Mouse (Mus musculus) ES-E14 (cell line): ENCODE results near the gene Timm10b. TPM values are rescaled to one million over a fixed set of nuclear protein-coding genes. Genes with fewer than 3 reads are reported as not detected.

Experiments
- DNase-seq: peaks from one replicate; pipeline ENCODE4 v3.0.0-alpha.2; 2013; ENCODE audit warnings: low read depth, low spot score
- H3K27ac ChIP-seq: 2 replicates; pipeline ENCODE4 v1.5.1; 2012; ENCODE audit warnings: low read depth, mild to moderate bottlenecking, low read length, moderate library complexity, mixed read lengths; ENCODE audit not compliant: poor library complexity, insufficient read depth, severe bottlenecking
- H3K36me3 ChIP-seq: 2 replicates; pipeline ENCODE4 v1.6.1; 2012; ENCODE audit warnings: mild to moderate bottlenecking, low read length, moderate library complexity, mixed read lengths; ENCODE audit not compliant: control insufficient read depth, poor library complexity, insufficient read depth, severe bottlenecking
- H3K4me1 ChIP-seq, 2 experiments: fragments of 150-350 bp in 1 of 2; sonication (generic) in 1 of 2; 2 replicates each; pipeline ENCODE4 v1.6.1; 2012; ENCODE audit warnings: low read length in 2 of 2, mild to moderate bottlenecking in 1 of 2, mixed read lengths in 1 of 2; ENCODE audit not compliant: control insufficient read depth in 2 of 2, insufficient read depth in 2 of 2, poor library complexity in 1 of 2
- H3K4me3 ChIP-seq, 2 experiments: fragments of 150-350 bp in 1 of 2; sonication (generic) in 1 of 2; 2 replicates each; pipeline ENCODE4 v1.5.1; 2012; ENCODE audit warnings: low read length in 2 of 2, low read depth in 1 of 2, mild to moderate bottlenecking in 1 of 2, mixed read lengths in 1 of 2; ENCODE audit not compliant: insufficient read depth in 1 of 2, poor library complexity in 1 of 2, severe bottlenecking in 1 of 2
- H3K9ac ChIP-seq: 2 replicates; pipeline ENCODE4 v1.6.1; 2012; ENCODE audit warnings: low read depth, mild to moderate bottlenecking, low read length, mixed read lengths; ENCODE audit not compliant: poor library complexity, insufficient read depth, severe bottlenecking
- H3K9me3 ChIP-seq: fragments of 150-350 bp; sonication (generic); 2 replicates; pipeline ENCODE4 v1.6.1; 2012; ENCODE audit warnings: low read depth, mild to moderate bottlenecking, low read length; ENCODE audit not compliant: control insufficient read depth, insufficient read depth
- CHD2 ChIP-seq: IDR thresholded peaks from 2 replicates; pipeline ENCODE4 v1.6.1; 2014; ENCODE audit warnings: mild to moderate bottlenecking, low read depth, low read length, inconsistent platforms
- HCFC1 ChIP-seq: IDR thresholded peaks from 2 replicates; pipeline ENCODE4 v1.6.1; 2012; ENCODE audit warnings: low read length, inconsistent platforms, borderline replicate concordance; ENCODE audit not compliant: insufficient read depth
- MAFK ChIP-seq: IDR thresholded peaks from 2 replicates; pipeline ENCODE4 v1.6.1; 2014; ENCODE audit warnings: mild to moderate bottlenecking, low read depth, low read length, inconsistent platforms; ENCODE audit not compliant: insufficient read depth
- ZC3H11A ChIP-seq: IDR thresholded peaks from 2 replicates; pipeline ENCODE4 v1.6.1; 2012; ENCODE audit warnings: low read depth, mild to moderate bottlenecking, inconsistent platforms, low read length, borderline replicate concordance
- ZNF384 ChIP-seq: IDR thresholded peaks from 2 replicates; pipeline ENCODE4 v1.6.1; 2012; ENCODE audit warnings: low read depth, low read length, inconsistent platforms
- in situ Hi-C, 2 experiments: fragments of 600-800 bp; cut with MboI; formaldehyde crosslinking; loops; one replicate each; pipeline ENCODE4 v1.15.1; 2025; ENCODE audit warnings: low sequenced_read_pairs in 2 of 2, inconsistent platforms in 1 of 2; ENCODE audit not compliant: unreplicated experiment in 2 of 2
- total RNA-seq: library from RNA; depleted of rRNA; stranded (reverse); fragments of 300-350 nt; gene quantifications from 2 replicates; pipeline ENCODE4 v1.2.3, GENCODE M21; 2012

The Timm10b gene
- total RNA-seq, 1 experiment = 85.5 TPM

- TF ChIP-seq CHD2 (no peak), HCFC1 (no peak), ZC3H11A (no peak), ZNF384 (no peak), MAFK (no peak)
- peaks cover 12% of the 10 kb centered on the region; the same call in 1 of the 2 replicates for H3K36me3 ChIP-seq
- H3K9me3 ChIP-seq = no peaks in the 10 kb centered on the region
- in situ Hi-C loops = no loop called here
- H3K4me3 ChIP-seq = no peak overlapping the region
- no peak overlapping the region for H3K27ac ChIP-seq
- H3K4me1 ChIP-seq = no peaks in the 10 kb centered on the region
- no peak for DNase-seq
- no peak overlapping the region for H3K9ac ChIP-seq
Observed at GRCm38 (mm10) chr7:105611767-105612166, 28.1 kb upstream of the Timm10b start.

- Histone ChIP-seq H3K9me3 (no peaks in the 10 kb centered on the region), H3K4me1 (no peaks in the 10 kb centered on the region), H3K27ac (no peak overlapping the region), H3K4me3 (no peak overlapping the region), H3K9ac (no peak overlapping the region), H3K36me3 (peaks cover 38% of the 10 kb centered on the region)
- in situ Hi-C loops = no loop called here
- no peak for TF ChIP-seq ZC3H11A
- TF ChIP-seq MAFK = no peak
- TF ChIP-seq ZNF384 = no peak
- no peak for TF ChIP-seq HCFC1
- TF ChIP-seq CHD2 = no peak
- no peak for DNase-seq
Observed at GRCm38 (mm10) chr7:105614400-105614799, 25.5 kb upstream of the Timm10b start.

GRCm38 (mm10) chr7:105615720-105616119 is 24.1 kb upstream of the Timm10b start:
- Histone ChIP-seq H3K4me3 (no peak overlapping the region), H3K27ac (no peak overlapping the region), H3K9ac (no peak overlapping the region), H3K4me1 (no peaks in the 10 kb centered on the region), H3K36me3 (peaks cover 40% of the 10 kb centered on the region), H3K9me3 (no peaks in the 10 kb centered on the region)
- TF ChIP-seq HCFC1 (no peak), MAFK (no peak), ZC3H11A (no peak), ZNF384 (no peak), CHD2 (no peak)
- no peak for DNase-seq
- in situ Hi-C loops = no loop called here

- Histone ChIP-seq H3K36me3 (peaks cover 37% of the 10 kb centered on the region), H3K27ac (no peak overlapping the region), H3K9ac (no peak overlapping the region), H3K9me3 (no peaks in the 10 kb centered on the region), H3K4me1 (no peaks in the 10 kb centered on the region), H3K4me3 (no peak overlapping the region)
- no peak for DNase-seq
- in situ Hi-C loops = no loop called here
- no peak for TF ChIP-seq MAFK
Observed at GRCm38 (mm10) chr7:105616561-105616960, 23.3 kb upstream of the Timm10b start.

- in situ Hi-C loops = no loop called here
- Histone ChIP-seq H3K36me3 (peaks cover 35% of the 10 kb centered on the region), H3K4me3 (no peak overlapping the region; a peak in 1 of 4 replicates), H3K27ac (no peak overlapping the region), H3K4me1 (no peaks in the 10 kb centered on the region), H3K9me3 (no peaks in the 10 kb centered on the region), H3K9ac (no peak overlapping the region)
- no peak for DNase-seq
- no peak for TF ChIP-seq HCFC1
- no peak for TF ChIP-seq CHD2
- TF ChIP-seq MAFK = no peak
- TF ChIP-seq ZC3H11A = no peak
- TF ChIP-seq ZNF384 = no peak
Observed at GRCm38 (mm10) chr7:105617810-105618209, 22.0 kb upstream of the Timm10b start.
